Mouse (Mus musculus): Measurements from ENCODE around the gene She. TPM values are rescaled to one million over a fixed set of nuclear protein-coding genes. Genes with fewer than 3 reads are reported as not detected.

Gene She
- polyA plus RNA-seq, 1 experiment from 2014 or later, result 6.8 TPM

DNA sequence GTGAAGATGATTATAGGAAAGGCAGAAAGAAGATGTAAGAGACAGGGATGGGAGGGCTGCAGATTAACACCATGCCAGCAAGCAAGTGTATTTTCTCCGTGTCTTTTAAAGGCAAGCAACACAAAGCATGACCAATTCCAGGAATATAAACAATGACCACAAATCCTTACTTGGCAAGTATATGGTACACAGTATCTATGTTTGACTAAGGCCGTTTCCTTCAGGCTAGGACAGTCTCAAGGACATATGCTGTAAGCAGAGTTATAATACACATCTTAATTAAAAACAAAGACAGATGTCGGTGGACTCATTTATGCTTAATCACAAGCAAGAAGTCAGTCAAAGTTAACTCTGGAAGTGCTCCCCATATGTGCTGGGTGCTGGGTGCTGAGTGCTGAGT, 12.6 kb upstream of the She start:
- Histone ChIP-seq H3K4me2 (no peak overlapping the region), H3K9me3 (no peaks in the 10 kb centered on the region), H3K4me3 (no peak overlapping the region), H3K9ac (no peak overlapping the region), H3K27me3 (replicated peaks) (peaks cover 4% of the 10 kb centered on the region; the same call in 1 of the 2 replicates), H3K36me3 (no peaks in the 10 kb centered on the region), H3K4me1 (peaks cover 13% of the 10 kb centered on the region), H3K27ac (replicated peaks) (no peak overlapping the region)
- no peak for ATAC-seq (ENCODE audit: extremely low read depth, insufficient number of reproducible peaks, low FRiP score, low TSS enrichment)
- 64% methylated on average over 3 of the region's 3 CpGs for WGBS

DNA sequence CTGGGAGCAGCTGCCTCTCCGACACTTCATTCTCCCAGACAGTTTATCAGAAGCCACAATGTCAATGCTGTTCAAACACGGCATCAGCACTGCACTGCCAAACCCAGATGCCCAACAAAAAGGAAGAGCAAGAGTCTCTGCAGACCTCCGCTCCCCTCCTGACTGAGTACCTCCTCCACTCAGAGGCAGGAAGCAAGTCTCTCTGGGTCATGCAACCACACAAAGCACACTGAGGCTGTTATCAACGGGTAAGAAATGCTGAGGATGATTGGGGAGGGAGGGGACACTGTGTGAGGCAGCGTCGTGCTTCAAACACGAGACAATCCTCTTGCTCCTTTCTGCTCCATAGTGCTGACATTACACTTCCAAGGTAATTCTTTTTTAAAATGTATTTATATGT, 11.3 kb upstream of the She start:
- Histone ChIP-seq H3K36me3 (no peaks in the 10 kb centered on the region), H3K4me3 (no peak overlapping the region), H3K4me2 (no peak overlapping the region), H3K27ac (replicated peaks) (no peak overlapping the region), H3K4me1 (peaks cover 13% of the 10 kb centered on the region), H3K27me3 (replicated peaks) (peaks cover 5% of the 10 kb centered on the region; the same call in 1 of the 2 replicates), H3K9ac (no peak overlapping the region), H3K9me3 (no peaks in the 10 kb centered on the region)
- no peak for ATAC-seq (ENCODE audit: extremely low read depth, insufficient number of reproducible peaks, low FRiP score, low TSS enrichment)
- 31% methylated on average over 7 of the region's 7 CpGs for WGBS

DNA sequence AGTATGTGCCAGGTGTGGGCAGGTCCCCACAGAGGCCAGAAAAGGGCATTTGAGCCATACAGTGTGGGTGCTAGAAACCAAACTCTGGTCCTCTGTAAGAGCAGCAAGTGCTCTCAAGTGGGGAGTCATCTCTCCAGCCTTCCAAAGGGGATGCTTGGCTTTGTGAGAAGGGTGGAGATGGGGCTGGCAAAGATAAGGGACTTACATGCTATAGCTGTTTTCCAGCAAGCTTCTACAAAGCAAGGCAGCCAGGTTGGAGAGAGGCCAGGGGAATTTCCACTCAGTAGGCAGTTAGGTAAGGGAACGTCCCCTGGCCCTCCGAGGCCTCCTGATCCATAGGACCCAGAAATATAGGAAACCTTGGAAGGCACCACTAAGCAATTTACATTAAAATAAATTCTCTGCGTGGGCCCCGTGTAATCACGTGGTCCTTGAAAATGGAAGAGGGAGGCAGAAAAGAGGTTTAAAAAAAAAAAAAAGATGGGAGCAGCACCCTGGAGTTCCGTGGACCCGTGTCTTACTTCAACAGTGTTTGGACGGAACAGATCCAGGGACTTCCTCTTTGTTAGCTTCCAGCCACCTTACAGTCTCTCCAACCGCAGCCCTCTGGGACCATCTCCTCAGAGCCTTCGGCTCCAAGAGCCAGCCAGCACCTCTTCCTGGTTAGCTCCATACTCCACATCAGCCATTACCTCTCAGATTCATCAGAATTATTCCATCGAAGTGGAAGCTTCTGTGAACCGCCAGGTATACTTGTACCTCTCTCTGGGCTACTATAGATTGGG, 10.7 kb upstream of the She start:
- no peaks in the 10 kb centered on the region for H3K36me3 ChIP-seq
- no peak for ATAC-seq (ENCODE audit: extremely low read depth, insufficient number of reproducible peaks, low FRiP score, low TSS enrichment)
- no peak overlapping the region for H3K9ac ChIP-seq
- H3K27ac ChIP-seq (replicated peaks), result no peak overlapping the region
- 77% methylated on average over 12 of the region's 12 CpGs for WGBS
- H3K4me2 ChIP-seq, result no peak overlapping the region
- H3K9me3 ChIP-seq, result no peaks in the 10 kb centered on the region
- no peak overlapping the region for H3K4me3 ChIP-seq
- peaks cover 13% of the 10 kb centered on the region for H3K4me1 ChIP-seq
- peaks cover 7% of the 10 kb centered on the region; the same call in 1 of the 2 replicates for H3K27me3 ChIP-seq (replicated peaks)

DNA sequence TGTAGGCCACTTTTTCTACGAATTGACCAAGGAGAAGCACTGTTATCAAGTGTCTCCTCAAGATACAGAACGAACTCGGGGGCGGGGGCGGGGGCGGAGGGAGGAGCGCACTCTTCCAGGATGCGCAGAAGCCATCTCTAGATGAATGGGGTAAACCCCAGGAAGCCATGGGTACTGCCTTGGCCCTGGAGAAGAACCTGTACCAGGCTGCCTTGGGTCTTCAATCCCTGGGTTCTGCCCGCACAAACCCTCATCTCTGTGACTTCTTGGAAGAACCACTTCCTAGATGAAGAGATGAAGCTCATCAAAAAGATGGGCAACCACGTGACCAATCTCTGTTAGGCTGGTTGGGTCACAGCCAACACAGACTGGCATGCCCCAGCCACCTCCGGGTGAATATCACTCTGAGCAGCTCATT, 10.1 kb upstream of the She start:
- Histone ChIP-seq H3K27me3 (replicated peaks) (peaks cover 7% of the 10 kb centered on the region; the same call in 1 of the 2 replicates), H3K36me3 (no peaks in the 10 kb centered on the region), H3K9me3 (no peaks in the 10 kb centered on the region), H3K4me1 (peaks cover 13% of the 10 kb centered on the region), H3K4me2 (no peak overlapping the region), H3K27ac (replicated peaks) (no peak overlapping the region), H3K4me3 (no peak overlapping the region), H3K9ac (no peak overlapping the region)
- ATAC-seq (ENCODE audit: extremely low read depth, insufficient number of reproducible peaks, low FRiP score, low TSS enrichment), result no peak
- 78% methylated on average over 11 of the region's 11 CpGs for WGBS

DNA sequence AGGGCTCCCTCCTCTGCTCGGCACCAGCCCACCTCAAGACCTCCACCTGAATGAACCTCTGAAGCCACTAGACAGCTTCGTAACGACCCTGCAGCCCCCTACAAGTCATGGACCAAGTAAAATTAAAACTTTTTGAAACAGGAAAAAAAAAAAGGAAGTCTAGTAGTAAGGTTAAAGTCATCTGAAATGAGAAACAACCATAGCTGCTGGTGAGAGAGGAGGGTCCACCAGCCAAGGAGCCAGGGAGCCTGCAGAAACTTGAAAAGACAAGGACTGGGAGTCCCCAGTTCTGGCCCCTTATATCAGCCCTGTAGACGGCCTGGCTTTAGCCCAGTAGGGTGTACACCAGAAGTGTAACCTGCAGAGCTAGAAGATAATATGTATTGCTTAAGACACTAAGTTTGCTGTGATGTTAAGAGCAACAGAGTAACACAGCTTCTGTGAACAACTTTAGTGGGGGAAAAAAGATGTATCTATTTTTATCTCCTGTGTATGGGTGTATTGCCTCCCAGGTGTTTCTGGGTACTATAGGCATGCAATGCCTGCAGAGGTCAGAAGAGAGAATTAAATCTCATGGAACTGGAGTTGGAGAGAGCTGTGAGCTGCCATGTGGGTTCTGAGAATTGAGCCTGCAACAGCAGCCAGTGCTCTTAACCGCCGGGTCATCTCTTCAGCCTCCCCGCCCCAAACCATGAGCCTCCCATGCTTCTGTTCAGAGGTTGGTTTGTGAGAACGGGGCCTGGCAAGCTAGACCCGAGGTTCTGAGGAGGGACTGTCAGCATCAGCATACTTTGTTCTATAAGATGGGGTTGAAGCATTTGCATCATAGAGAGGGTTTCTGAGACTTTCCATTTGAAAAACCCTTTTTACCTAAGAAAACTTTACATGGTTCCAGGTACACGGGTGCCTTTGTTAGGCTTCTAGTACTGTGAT, 9.4 kb upstream of the She start:
- no peaks in the 10 kb centered on the region for H3K9me3 ChIP-seq
- H3K4me1 ChIP-seq, result peaks cover 13% of the 10 kb centered on the region
- H3K36me3 ChIP-seq, result no peaks in the 10 kb centered on the region
- WGBS, result 66% methylated on average over 10 of the region's 10 CpGs
- no peak overlapping the region for H3K4me2 ChIP-seq
- H3K27ac ChIP-seq (replicated peaks), result no peak overlapping the region
- no peak overlapping the region for H3K4me3 ChIP-seq
- peaks cover 6% of the 10 kb centered on the region; the same call in 1 of the 2 replicates for H3K27me3 ChIP-seq (replicated peaks)
- no peak overlapping the region for H3K9ac ChIP-seq
- ATAC-seq (ENCODE audit: extremely low read depth, insufficient number of reproducible peaks, low FRiP score, low TSS enrichment), result no peak

DNA sequence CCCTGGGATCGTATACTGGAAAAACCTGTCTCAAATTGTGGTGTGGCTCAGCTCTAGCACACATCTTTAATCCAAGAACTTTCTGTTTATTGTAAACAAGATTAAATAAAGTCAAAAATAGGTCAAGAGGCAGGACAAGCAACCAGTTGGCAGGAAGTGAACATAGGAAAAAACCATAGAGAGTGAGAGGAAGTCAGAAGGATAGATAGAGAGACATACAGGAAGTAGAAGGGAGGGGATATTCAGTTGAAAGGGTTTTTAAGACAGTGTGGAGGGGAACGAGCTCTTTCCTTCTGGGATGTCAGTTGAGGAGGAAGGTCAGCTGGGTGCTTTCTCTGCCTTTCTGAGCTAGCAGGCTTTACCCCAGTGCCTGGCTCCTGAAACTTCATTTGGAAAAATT, 7.6 kb upstream of the She start:
- 51% methylated on average over 2 of the region's 2 CpGs for whole genome bisulfite sequencing
- no peak for ATAC-seq (ENCODE audit: extremely low read depth, insufficient number of reproducible peaks, low FRiP score, low TSS enrichment)

DNA sequence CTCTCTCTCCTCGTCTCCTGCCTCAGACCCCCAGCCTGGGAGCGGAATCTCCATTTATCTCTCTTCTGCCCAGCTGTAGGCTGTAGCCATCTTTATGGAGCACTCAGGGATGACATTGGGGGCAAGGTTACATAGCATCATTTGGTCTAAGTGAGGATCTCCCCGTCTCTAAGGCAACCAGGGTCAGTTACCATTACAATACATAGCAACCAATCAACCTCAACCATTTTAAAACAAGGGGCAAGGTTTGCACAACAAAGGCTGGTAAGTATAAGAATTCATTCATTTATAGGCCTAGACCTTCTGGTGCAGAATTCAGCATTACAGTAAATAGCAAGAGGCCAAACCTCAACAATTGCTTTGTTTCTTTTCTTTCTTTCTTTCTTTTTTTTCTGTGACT, 4.9 kb upstream of the She start:
- no peak for ATAC-seq (ENCODE audit: extremely low read depth, insufficient number of reproducible peaks, low FRiP score, low TSS enrichment)
- Histone ChIP-seq H3K4me1 (peaks cover 2% of the 10 kb centered on the region; the same call in 1 of the 2 replicates), H3K36me3 (no peaks in the 10 kb centered on the region), H3K9ac (no peak overlapping the region), H3K27ac (replicated peaks) (no peak overlapping the region), H3K4me2 (no peak overlapping the region), H3K4me3 (no peak overlapping the region), H3K27me3 (replicated peaks) (peaks cover 41% of the 10 kb centered on the region), H3K9me3 (no peaks in the 10 kb centered on the region)
- WGBS, result 59% methylated on average over 3 of the region's 3 CpGs

More for the DNA sequence above, 7.6 kb upstream of the She start:
- Histone ChIP-seq H3K4me1 (peaks cover 13% of the 10 kb centered on the region), H3K9me3 (no peaks in the 10 kb centered on the region), H3K27ac (replicated peaks) (no peak overlapping the region), H3K4me3 (no peak overlapping the region), H3K9ac (no peak overlapping the region), H3K27me3 (replicated peaks) (peaks cover 14% of the 10 kb centered on the region), H3K36me3 (no peaks in the 10 kb centered on the region), H3K4me2 (no peak overlapping the region)

DNA sequence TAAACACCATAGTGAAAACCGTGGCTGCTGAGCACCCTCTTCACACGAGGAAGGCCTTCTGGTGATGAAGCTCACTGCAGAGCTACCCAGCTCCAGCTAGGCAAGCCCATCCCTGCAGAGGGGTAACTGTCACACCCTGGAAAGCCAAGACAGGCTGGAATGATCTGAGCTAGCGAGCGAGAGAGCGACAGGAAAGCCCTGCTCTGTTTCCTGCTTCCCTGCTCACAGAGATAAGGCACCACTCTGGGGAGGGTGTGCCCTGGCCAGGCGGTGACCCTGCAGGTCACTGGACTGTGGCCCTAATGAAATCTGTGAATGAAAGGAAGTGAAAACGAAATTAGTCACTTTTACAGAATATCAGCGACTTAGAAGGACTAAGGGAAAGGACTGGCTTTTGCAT, 4.2 kb downstream of the She start:
- WGBS, result 22% methylated on average over 8 of the region's 8 CpGs
- no peaks in the 10 kb centered on the region for H3K9me3 ChIP-seq
- no peak overlapping the region for H3K9ac ChIP-seq
- H3K4me3 ChIP-seq, result no peak overlapping the region
- H3K27me3 ChIP-seq (replicated peaks), result peaks cover 39% of the 10 kb centered on the region
- H3K27ac ChIP-seq (replicated peaks), result peak overlapping the region; percentile 59
- no peak overlapping the region for H3K4me2 ChIP-seq
- peaks cover 8% of the 10 kb centered on the region; the same call in 1 of the 2 replicates for H3K36me3 ChIP-seq
- ATAC-seq (ENCODE audit: extremely low read depth, insufficient number of reproducible peaks, low FRiP score, low TSS enrichment), result 0 out of 2 replicates have a peak, but pooled peaks have one; percentile 48
- H3K4me1 ChIP-seq, result peaks cover 17% of the 10 kb centered on the region

DNA sequence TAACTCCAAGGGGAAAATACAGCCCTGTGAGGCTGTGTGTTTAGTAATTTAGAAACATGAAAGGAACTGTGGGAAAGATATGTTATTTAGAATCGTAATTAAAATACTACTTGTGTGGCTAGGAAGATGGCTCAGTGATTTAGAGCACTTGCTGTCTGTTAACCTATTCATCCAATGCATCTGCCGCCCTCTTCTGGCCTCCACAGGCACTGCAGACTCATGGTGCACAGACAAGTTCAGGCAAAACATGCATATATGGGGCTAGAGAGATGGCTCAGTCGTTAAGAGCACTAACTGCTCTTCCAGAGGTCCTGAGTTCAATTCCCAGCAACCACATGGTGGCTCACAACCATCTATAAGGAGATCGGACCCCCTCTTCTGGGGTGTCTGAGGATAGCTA, 11.1 kb downstream of the She start:
- Histone ChIP-seq H3K27ac (replicated peaks) (no peak overlapping the region), H3K27me3 (replicated peaks) (no peaks in the 10 kb centered on the region), H3K9ac (no peak overlapping the region), H3K9me3 (no peaks in the 10 kb centered on the region), H3K4me2 (no peak overlapping the region), H3K4me1 (no peaks in the 10 kb centered on the region; the same call in 1 of the 2 replicates), H3K36me3 (peaks cover 19% of the 10 kb centered on the region; the same call in 1 of the 2 replicates), H3K4me3 (no peak overlapping the region)
- WGBS, result 62% methylated on average over 4 of the region's 4 CpGs
- ATAC-seq (ENCODE audit: extremely low read depth, insufficient number of reproducible peaks, low FRiP score, low TSS enrichment), result no peak

DNA sequence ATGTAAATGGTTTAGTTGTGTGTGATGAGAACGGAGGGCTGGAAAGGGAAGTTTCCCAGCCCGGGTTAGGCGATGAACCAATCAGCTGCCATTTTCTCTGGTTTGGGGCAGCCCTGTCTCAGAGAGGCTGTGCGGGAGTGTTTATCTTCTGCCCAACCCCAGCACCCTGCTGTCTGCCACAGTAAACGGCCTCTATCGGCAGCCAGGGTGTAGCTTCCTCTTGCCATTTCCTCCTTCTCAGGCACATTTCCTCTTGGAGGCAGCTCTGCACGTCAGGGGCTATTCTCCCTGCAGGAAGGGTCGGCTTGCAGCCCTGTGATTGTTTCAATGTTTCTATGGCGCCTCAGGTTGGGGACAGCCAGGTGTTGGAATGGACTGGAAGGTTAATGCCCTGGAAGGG, 12.0 kb downstream of the She start:
- 38% methylated on average over 9 of the region's 9 CpGs for WGBS
- Histone ChIP-seq H3K27ac (replicated peaks) (peak overlapping the region; percentile 54), H3K36me3 (peaks cover 19% of the 10 kb centered on the region; the same call in 1 of the 2 replicates), H3K27me3 (replicated peaks) (no peaks in the 10 kb centered on the region), H3K4me1 (peaks cover 4% of the 10 kb centered on the region), H3K4me2 (no peak overlapping the region), H3K9me3 (no peaks in the 10 kb centered on the region), H3K4me3 (no peak overlapping the region), H3K9ac (no peak overlapping the region)
- ATAC-seq (ENCODE audit: extremely low read depth, insufficient number of reproducible peaks, low FRiP score, low TSS enrichment), result no peak; the same call in 1 of the 2 replicates

DNA sequence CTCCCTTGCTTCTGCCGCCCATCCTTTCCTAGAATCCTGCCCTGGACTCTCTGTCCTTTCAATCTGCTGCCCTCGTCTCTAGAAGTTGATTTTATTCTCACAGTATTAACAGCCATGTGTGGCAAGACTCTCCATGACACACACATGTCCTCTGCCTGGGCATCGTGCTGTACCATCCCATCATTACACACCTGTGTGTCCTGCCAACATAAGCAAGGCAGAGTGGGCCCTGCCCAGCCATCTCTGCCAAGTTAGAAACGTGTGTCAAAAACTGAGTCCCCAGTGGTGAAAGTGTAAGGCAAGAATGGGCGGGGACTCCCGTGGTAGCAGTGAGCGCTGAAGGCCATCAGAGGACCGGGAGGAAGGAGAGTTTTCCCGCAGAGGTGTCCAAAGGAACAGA, 14.6 kb downstream of the She start:
- H3K9me3 ChIP-seq, result no peaks in the 10 kb centered on the region
- peaks cover 4% of the 10 kb centered on the region for H3K4me1 ChIP-seq
- no peak for ATAC-seq (ENCODE audit: extremely low read depth, insufficient number of reproducible peaks, low FRiP score, low TSS enrichment)
- peaks cover 26% of the 10 kb centered on the region; the same call in 1 of the 2 replicates for H3K36me3 ChIP-seq
- no peak overlapping the region for H3K9ac ChIP-seq
- no peak overlapping the region for H3K4me2 ChIP-seq
- 76% methylated on average over 9 of the region's 9 CpGs for WGBS
- H3K4me3 ChIP-seq, result no peak overlapping the region
- H3K27me3 ChIP-seq (replicated peaks), result no peaks in the 10 kb centered on the region
- no peak overlapping the region for H3K27ac ChIP-seq (replicated peaks)

All from heart, embryonic 13.5 days (tissue).